ENCODE assay signal across 14 mouse cellular contexts in the genomic region with DNA sequence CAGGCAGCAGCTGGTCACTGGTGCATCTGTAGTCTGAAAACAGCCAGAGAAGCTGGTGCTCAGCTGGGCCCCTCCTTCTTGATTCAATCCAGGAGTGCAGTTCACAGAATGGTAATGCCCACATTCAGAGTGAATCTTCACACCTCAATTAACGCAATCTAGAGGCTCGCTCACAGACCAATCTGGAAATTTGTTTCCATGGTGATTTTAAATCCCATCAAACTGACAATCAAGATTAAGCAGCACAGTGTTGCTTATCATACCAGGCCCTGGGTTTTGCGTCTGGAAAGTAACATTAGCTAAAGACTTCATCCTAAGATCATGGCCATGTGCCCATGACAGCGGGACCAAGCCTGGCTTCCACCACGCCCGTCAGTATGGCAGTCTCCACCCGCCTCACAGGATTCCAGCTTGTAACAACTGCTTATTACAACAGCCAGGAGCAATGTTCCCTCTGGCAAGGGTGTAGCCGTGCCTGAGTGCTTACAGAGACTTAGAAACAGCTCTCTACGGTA.
DNase-seq lines count a peak whose midpoint lies in the region; ATAC-seq and TF ChIP-seq lines count a peak whose summit lies in the region.
"Had no signal": no experiment of that assay in that cellular context is flagged by ENCODE, and none has a peak within 500 bp of the region (broad histone marks: within the 10 kb centered on the region; RNA-seq: fewer than 3 reads in every experiment).

No protein-coding gene starts in this region.

- H3K27me3 ChIP-seq in forebrain, postnatal 0 days (ENCODE audit: insufficient read depth, low read length): no peaks in the 10 kb centered on the region
- no peaks in the 10 kb centered on the region for H3K27me3 ChIP-seq in stomach, postnatal 0 days (ENCODE audit: control insufficient read depth, insufficient read depth, low read length)
- H3K27me3 ChIP-seq: lung, embryonic 15.5 days; Patski had no signal

- H3K4me1 ChIP-seq in forebrain, postnatal 0 days (ENCODE audit: insufficient read depth): peaks cover 7% of the 10 kb centered on the region
- H3K4me1 ChIP-seq in stomach, postnatal 0 days (replicated peaks; ENCODE audit: control insufficient read depth, insufficient read depth): no peaks in the 10 kb centered on the region
- H3K4me1 ChIP-seq: heart, embryonic 10.5 days; lung, embryonic 15.5 days had no signal

- TF ChIP-seq CTCF in forebrain, postnatal 0 days (IDR thresholded peaks at IDR 0.05; ENCODE audit: low read depth): no peak
- no peak for TF ChIP-seq CTCF in stomach, postnatal 0 days (IDR thresholded peaks at IDR 0.05; ENCODE audit: low read depth)

- no peak overlapping the region for H3K4me3 ChIP-seq in forebrain, postnatal 0 days (ENCODE audit: low read depth, low read length)
- H3K4me3 ChIP-seq in stomach, postnatal 0 days (ENCODE audit: low read depth, low read length): no peak overlapping the region
- H3K4me3 ChIP-seq: heart, embryonic 10.5 days; lung, embryonic 15.5 days had no signal

- peak overlapping the region; percentile 67; the same call in 1 of the 2 replicates for H3K27ac ChIP-seq in forebrain, postnatal 0 days (ENCODE audit: low read depth, low read length)
- H3K27ac ChIP-seq in stomach, postnatal 0 days (replicated peaks): no peak overlapping the region
- H3K27ac ChIP-seq: heart, embryonic 10.5 days; lung, embryonic 15.5 days had no signal

- no peak for TF ChIP-seq EP300 in stomach, postnatal 0 days (optimal IDR thresholded peaks at IDR 0.05)

- peak; percentile 13 for DNase-seq in right cerebral cortex, postnatal 4 days
- no peak for DNase-seq in right cerebral cortex, postnatal 25 days
- peak; percentile 56 for DNase-seq in forebrain, postnatal 0 days
- peak; percentile 16 to 38 for DNase-seq in layer of hippocampus, postnatal 14 days (ENCODE audit: low spot score in 2 of 2)
- DNase-seq in stomach, postnatal 0 days (ENCODE audit: low spot score): no peak
- DNase-seq in lung, postnatal 25 days (ENCODE audit: low spot score): no peak
- no peak for DNase-seq in cerebellum, adult 18-20 months
- DNase-seq: adrenal gland, postnatal 14 days; cerebellum, adult 2 months; embryo, embryonic 11 days; kidney, adult 9 months had no signal

- WGBS in forebrain, postnatal 0 days: 27% methylated on average over 9 of the region's 9 CpGs
- WGBS in stomach, postnatal 0 days: 56% methylated on average over 9 of the region's 9 CpGs

- H3K9ac ChIP-seq in forebrain, postnatal 0 days: no peak overlapping the region
- H3K9ac ChIP-seq in stomach, postnatal 0 days (ENCODE audit: low read length): no peak overlapping the region
- H3K9ac ChIP-seq: lung, embryonic 15.5 days had no signal

- no peaks in the 10 kb centered on the region for H3K9me3 ChIP-seq in forebrain, postnatal 0 days (ENCODE audit: low read length)
- H3K9me3 ChIP-seq in stomach, postnatal 0 days (ENCODE audit: control insufficient read depth, low read length): no peaks in the 10 kb centered on the region
- H3K9me3 ChIP-seq: heart, embryonic 10.5 days; lung, embryonic 15.5 days had no signal

- no peak overlapping the region for H3K4me2 ChIP-seq in forebrain, postnatal 0 days (ENCODE audit: low read depth)
- no peak overlapping the region for H3K4me2 ChIP-seq in stomach, postnatal 0 days (replicated peaks; ENCODE audit: low read depth)
- H3K4me2 ChIP-seq: lung, embryonic 15.5 days had no signal

- no peaks in the 10 kb centered on the region for H3K36me3 ChIP-seq in forebrain, postnatal 0 days (ENCODE audit: insufficient read depth)
- no peaks in the 10 kb centered on the region for H3K36me3 ChIP-seq in stomach, postnatal 0 days (ENCODE audit: control insufficient read depth, insufficient read depth, low read length)
- H3K36me3 ChIP-seq: heart, embryonic 10.5 days; lung, embryonic 15.5 days had no signal

- peak; percentile 82 for ATAC-seq in forebrain, postnatal 0 days
- peak; percentile 30; the same call in 1 of the 2 replicates for ATAC-seq in stomach, postnatal 0 days (ENCODE audit: low FRiP score, low TSS enrichment)
- ATAC-seq: Patski had no signal

Comparison
In these comparisons a context has a peak if more than half of its experiments do, and no peak if none do; other contexts are left out.
1. DNase-seq: peak in right cerebral cortex, postnatal 4 days (single experiment), forebrain, postnatal 0 days (single experiment) and layer of hippocampus, postnatal 14 days (2 of 2); none in right cerebral cortex, postnatal 25 days (single experiment), stomach, postnatal 0 days (single experiment), lung, postnatal 25 days (single experiment) and cerebellum, adult 18-20 months (0 of 2).